Mouse (Mus musculus): ENCODE results near the gene Papss1. TPM values are rescaled to one million over a fixed set of nuclear protein-coding genes. Genes with fewer than 3 reads are reported as not detected.
A peak's percentile ranks its signal among the peaks of the same experiment; 100 is the strongest.

The Papss1 gene
- polyA plus RNA-seq (2015; fragmentation: Nextera tagmentation; extraction: Ambion mirVana), result 150 and 168 TPM in 2 replicates

DNA sequence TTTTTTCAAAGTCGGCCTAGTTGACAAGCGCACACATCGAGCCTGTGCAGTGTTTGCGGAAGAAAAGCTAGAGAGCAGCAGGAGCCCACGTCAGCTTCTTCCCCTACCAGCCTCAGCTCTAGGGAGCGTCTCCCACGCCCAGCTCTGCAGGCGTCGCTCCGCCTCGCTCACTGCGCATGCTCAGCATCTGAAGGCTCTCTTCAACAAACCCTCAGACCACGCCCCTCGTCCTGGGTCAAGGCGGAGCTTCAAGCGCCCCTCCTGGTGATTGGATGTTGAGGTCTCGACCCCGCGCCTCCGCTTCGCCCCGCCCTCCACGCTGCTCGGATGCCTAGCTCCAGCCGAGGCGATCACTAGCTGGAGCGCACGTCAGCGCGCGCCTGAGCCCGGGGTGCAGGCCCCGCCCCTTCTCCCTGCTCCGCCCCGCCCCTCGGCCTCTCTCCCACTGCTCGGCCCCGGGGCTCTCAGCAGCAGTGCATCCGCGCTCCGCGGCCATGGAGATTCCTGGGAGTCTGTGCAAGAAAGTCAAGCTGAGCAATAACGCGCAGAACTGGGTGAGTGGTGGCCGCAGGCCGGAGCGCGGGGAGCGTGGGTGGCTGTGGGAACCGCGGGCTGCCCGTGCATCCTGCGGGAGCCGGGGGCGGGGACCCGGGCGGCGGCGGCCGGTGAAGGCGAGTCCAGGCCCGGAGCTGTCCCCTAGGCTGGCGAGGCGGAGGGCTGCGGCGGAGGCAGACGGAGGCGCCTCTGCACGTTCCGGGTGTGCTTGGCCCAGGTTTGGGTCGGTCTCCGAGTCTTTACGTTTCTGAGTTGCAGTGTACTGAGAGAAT is at the start of gene Papss1:
Gene Papss1, plus strand, starts transcription at position 339 of the 827 bp plus-strand sequence.
- Histone ChIP-seq H3K4me1 (replicated peaks; ENCODE audit: control insufficient read depth, insufficient read depth, low read length) (peaks cover 16% of the 10 kb centered on the region), H3K4me2 (replicated peaks; ENCODE audit: low read depth) (peak within 1 kb of the TSS; percentile 67), H3K9ac (ENCODE audit: low read depth, low read length) (peak within 1 kb of the TSS; percentile 74), H3K4me3 (ENCODE audit: low read depth, low read length) (peak within 1 kb of the TSS; percentile 62), H3K9me3 (ENCODE audit: control insufficient read depth) (no peaks in the 10 kb centered on the region), H3K27me3 (replicated peaks; ENCODE audit: control insufficient read depth, insufficient read depth, low read length) (no peaks in the 10 kb centered on the region), H3K36me3 (ENCODE audit: control insufficient read depth, insufficient read depth) (0 out of 2 replicates have a peak, but pooled peaks cover 4% of the 10 kb centered on the region), H3K27ac (ENCODE audit: low read depth, low read length) (peak within 1 kb of the TSS; percentile 87)
- peak; percentile 96 for ATAC-seq
- peak; percentile 23; the same call in 1 of the 2 replicates for TF ChIP-seq CTCF (IDR thresholded peaks at IDR 0.05; ENCODE audit: low read depth)
- under 1% methylated on average over 73 of the region's 73 CpGs for WGBS

DNA sequence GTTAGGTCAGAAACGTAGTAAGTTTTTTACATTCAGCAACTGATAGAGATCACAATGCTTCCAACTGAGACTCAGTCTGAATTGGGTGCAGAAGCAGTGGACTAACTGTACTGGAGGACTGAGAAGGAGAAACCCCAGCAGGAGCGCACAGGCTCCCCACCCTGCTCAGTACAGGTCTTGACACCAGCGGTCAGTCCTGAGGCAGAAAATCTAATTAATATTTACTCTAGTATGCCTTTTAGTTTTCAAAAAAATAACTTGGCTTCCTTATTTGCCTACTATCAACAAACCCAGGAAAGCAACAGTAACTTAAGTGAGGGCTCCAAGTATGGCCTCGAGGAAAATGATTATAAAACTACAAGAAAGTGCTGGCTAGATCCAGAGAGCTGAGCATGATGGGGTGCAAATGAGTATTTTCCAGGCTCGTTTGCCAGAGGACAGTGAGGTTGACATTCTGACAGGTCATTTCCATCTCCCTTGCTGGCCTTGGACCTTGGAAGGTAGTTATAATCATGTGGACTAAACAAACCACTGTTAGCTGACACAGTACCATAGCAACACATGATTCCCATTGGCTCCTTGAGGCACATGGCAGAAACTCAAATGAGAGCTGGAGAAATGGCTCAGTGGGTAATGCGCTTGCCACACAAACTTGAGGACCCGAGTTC is 48.1 kb upstream of the Papss1 start:
- ATAC-seq, result peak; percentile 57

DNA sequence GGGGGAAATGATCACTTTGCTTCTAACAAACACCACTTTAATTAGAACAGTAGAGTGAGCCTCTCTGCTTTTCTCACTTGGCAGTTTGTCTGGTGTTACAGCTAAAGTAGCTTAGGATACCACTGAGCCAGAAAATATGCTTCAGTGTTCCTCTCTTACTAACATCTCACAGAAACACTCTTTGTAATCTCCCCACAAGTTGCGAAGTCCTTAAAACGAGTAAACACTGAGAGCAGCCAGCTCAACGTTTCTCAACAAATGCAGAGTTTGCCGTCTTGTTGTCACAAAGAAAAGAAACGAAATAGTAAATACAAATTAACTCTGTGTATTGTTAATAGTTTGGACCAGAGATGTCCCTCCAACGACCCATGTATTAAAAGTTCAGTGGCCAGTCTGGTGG is 46.8 kb upstream of the Papss1 start:
- Histone ChIP-seq H3K4me2 (replicated peaks; ENCODE audit: low read depth) (no peak overlapping the region), H3K9ac (ENCODE audit: low read depth, low read length) (no peak overlapping the region), H3K4me3 (ENCODE audit: low read depth, low read length) (no peak overlapping the region), H3K27ac (ENCODE audit: low read depth, low read length) (no peak overlapping the region), H3K9me3 (ENCODE audit: control insufficient read depth) (no peaks in the 10 kb centered on the region), H3K4me1 (replicated peaks; ENCODE audit: control insufficient read depth, insufficient read depth, low read length) (no peaks in the 10 kb centered on the region), H3K36me3 (ENCODE audit: control insufficient read depth, insufficient read depth) (no peaks in the 10 kb centered on the region), H3K27me3 (replicated peaks; ENCODE audit: control insufficient read depth, insufficient read depth, low read length) (no peaks in the 10 kb centered on the region)
- no peak for TF ChIP-seq CTCF (IDR thresholded peaks at IDR 0.05; ENCODE audit: low read depth)
- ATAC-seq, result no peak
- WGBS, result 63% methylated on average over 6 of the region's 6 CpGs

More for the DNA sequence above, 48.1 kb upstream of the Papss1 start:
- Histone ChIP-seq H3K4me2 (replicated peaks; ENCODE audit: low read depth) (no peak overlapping the region), H3K36me3 (ENCODE audit: control insufficient read depth, insufficient read depth) (no peaks in the 10 kb centered on the region), H3K27me3 (replicated peaks; ENCODE audit: control insufficient read depth, insufficient read depth, low read length) (no peaks in the 10 kb centered on the region), H3K4me1 (replicated peaks; ENCODE audit: control insufficient read depth, insufficient read depth, low read length) (no peaks in the 10 kb centered on the region), H3K9ac (ENCODE audit: low read depth, low read length) (no peak overlapping the region), H3K4me3 (ENCODE audit: low read depth, low read length) (no peak overlapping the region), H3K9me3 (ENCODE audit: control insufficient read depth) (no peaks in the 10 kb centered on the region), H3K27ac (ENCODE audit: low read depth, low read length) (no peak overlapping the region)
- no peak for TF ChIP-seq CTCF (IDR thresholded peaks at IDR 0.05; ENCODE audit: low read depth)
- 76% methylated on average over 7 of the region's 7 CpGs for WGBS

DNA sequence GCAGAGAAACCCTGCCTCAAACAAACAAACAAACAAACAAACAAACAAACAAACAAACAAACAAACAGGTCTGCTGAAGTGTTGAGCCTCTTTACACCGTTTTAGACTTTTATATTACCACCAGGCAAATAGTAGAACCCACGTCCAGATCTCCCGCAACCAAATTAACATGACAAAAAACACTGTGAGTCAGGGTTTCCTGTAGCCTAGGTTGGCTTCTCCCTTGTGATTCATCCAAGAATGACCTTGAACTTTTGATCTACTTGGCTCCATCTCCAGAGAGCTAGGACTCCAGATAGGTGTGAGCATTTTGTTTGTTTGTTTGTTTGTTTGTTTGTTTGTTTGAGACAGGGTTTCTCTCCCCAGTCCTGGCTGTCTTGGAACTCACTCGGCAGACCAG is 43.4 kb upstream of the Papss1 start:
- Histone ChIP-seq H3K27ac (ENCODE audit: low read depth, low read length) (no peak overlapping the region), H3K4me2 (replicated peaks; ENCODE audit: low read depth) (no peak overlapping the region), H3K9me3 (ENCODE audit: control insufficient read depth) (no peaks in the 10 kb centered on the region), H3K36me3 (ENCODE audit: control insufficient read depth, insufficient read depth) (no peaks in the 10 kb centered on the region), H3K9ac (ENCODE audit: low read depth, low read length) (no peak overlapping the region), H3K27me3 (replicated peaks; ENCODE audit: control insufficient read depth, insufficient read depth, low read length) (no peaks in the 10 kb centered on the region), H3K4me1 (replicated peaks; ENCODE audit: control insufficient read depth, insufficient read depth, low read length) (no peaks in the 10 kb centered on the region), H3K4me3 (ENCODE audit: low read depth, low read length) (no peak overlapping the region)
- 73% methylated on average over 4 of the region's 4 CpGs for WGBS
- no peak for ATAC-seq
- no peak for TF ChIP-seq CTCF (IDR thresholded peaks at IDR 0.05; ENCODE audit: low read depth)

DNA sequence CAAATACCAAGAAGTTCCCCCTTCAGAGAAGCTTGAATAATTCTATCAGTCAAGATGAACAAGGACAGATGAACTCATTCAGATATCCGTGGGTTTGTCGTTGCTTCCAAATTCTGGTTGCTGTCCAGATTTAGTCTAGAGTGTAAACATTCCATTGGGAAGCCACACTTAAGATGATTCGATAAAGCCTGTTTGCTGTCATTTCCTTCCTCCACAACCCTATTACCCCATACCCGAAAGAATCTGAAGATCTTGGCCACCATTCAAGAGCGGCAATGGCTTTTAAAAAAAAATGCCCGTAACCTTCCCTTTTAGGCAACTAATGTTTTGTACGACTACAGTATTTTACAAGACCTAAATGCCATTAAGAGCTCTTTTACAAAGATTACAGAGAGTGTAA is 42.3 kb upstream of the Papss1 start:
- no peak overlapping the region for H3K9ac ChIP-seq (ENCODE audit: low read depth, low read length)
- no peaks in the 10 kb centered on the region for H3K9me3 ChIP-seq (ENCODE audit: control insufficient read depth)
- H3K4me3 ChIP-seq (ENCODE audit: low read depth, low read length), result no peak overlapping the region
- no peaks in the 10 kb centered on the region for H3K4me1 ChIP-seq (replicated peaks; ENCODE audit: control insufficient read depth, insufficient read depth, low read length)
- H3K27ac ChIP-seq (ENCODE audit: low read depth, low read length), result no peak overlapping the region
- no peak for ATAC-seq
- WGBS, result 52% methylated on average over 7 of the region's 7 CpGs
- no peak overlapping the region for H3K4me2 ChIP-seq (replicated peaks; ENCODE audit: low read depth)
- TF ChIP-seq CTCF (IDR thresholded peaks at IDR 0.05; ENCODE audit: low read depth), result no peak
- no peaks in the 10 kb centered on the region for H3K27me3 ChIP-seq (replicated peaks; ENCODE audit: control insufficient read depth, insufficient read depth, low read length)
- no peaks in the 10 kb centered on the region for H3K36me3 ChIP-seq (ENCODE audit: control insufficient read depth, insufficient read depth)

- H3K4me2 ChIP-seq (replicated peaks; ENCODE audit: low read depth), result no peak overlapping the region
- TF ChIP-seq CTCF (IDR thresholded peaks at IDR 0.05; ENCODE audit: low read depth), result no peak
- WGBS, result 67% methylated on average over 9 of the region's 9 CpGs
- no peak overlapping the region for H3K9ac ChIP-seq (ENCODE audit: low read depth, low read length)
- H3K27me3 ChIP-seq (replicated peaks; ENCODE audit: control insufficient read depth, insufficient read depth, low read length), result no peaks in the 10 kb centered on the region
- no peaks in the 10 kb centered on the region for H3K9me3 ChIP-seq (ENCODE audit: control insufficient read depth)
- ATAC-seq, result no peak
- no peak overlapping the region for H3K4me3 ChIP-seq (ENCODE audit: low read depth, low read length)
- H3K4me1 ChIP-seq (replicated peaks; ENCODE audit: control insufficient read depth, insufficient read depth, low read length), result no peaks in the 10 kb centered on the region
- H3K27ac ChIP-seq (ENCODE audit: low read depth, low read length), result no peak overlapping the region
- H3K36me3 ChIP-seq (ENCODE audit: control insufficient read depth, insufficient read depth), result no peaks in the 10 kb centered on the region
Observed at GRCm38 (mm10) chr3:131523749-131524148, 40.8 kb upstream of the Papss1 start.

All from intestine, postnatal 0 days (tissue).